Mouse (Mus musculus) heart, adult 2 months (tissue): ENCODE results near the gene Mrps14.

Source experiments
- CTCF ChIP-seq: fragments of 200-600 bp; IDR thresholded peaks from 2 replicates; pipeline ENCODE4 v1.8.1; 2022; ENCODE audit warnings: antibody characterized with exemption, mild to moderate bottlenecking, moderate library complexity
- EP300 ChIP-seq: fragments of 200-500 bp; IDR thresholded peaks from 2 replicates; pipeline ENCODE4 v1.6.1; 2011; ENCODE audit warnings: low read depth, low read length, control low read depth; ENCODE audit not compliant: insufficient read depth
- POLR2A ChIP-seq: fragments of 200-500 bp; IDR thresholded peaks from 2 replicates; pipeline ENCODE4 v1.6.1; 2011; ENCODE audit warnings: mild to moderate bottlenecking, low read depth, low read length, control low read depth; ENCODE audit not compliant: insufficient read depth

DNA sequence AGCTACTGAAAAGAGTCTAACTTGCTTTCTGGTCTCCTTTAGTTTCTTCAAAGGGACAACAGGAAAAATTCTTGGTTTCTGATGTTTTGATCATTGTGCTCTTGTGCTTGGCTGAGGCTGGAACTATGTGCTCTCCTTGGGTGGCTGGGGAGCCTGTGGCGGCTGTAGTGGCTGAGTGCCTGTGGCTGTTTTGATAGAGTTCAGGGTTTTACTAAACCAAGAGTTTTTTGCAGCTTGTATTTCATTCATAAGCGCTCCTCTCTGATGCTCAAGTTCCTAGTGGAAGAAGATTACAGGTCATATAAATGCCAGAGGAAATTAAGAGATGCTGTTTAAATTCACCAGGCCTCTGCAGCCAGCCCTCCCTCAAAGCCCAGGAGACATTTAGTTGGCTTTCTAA lies 29.1 kb downstream of the Mrps14 start:
- TF ChIP-seq CTCF (no peak), POLR2A (no peak), EP300 (no peak)
